Mouse (Mus musculus) retina, postnatal 7 days (tissue): Measurements from ENCODE around the gene Kcnip2.
A peak's percentile ranks its signal among the peaks of the same experiment; 100 is the strongest.

ENCODE experiments used
- DNase-seq: peaks from one replicate; pipeline ENCODE4 v3.0.0-alpha.2; 2012; ENCODE audit warnings: low read depth, low spot score

Kcnip2 gene

DNA sequence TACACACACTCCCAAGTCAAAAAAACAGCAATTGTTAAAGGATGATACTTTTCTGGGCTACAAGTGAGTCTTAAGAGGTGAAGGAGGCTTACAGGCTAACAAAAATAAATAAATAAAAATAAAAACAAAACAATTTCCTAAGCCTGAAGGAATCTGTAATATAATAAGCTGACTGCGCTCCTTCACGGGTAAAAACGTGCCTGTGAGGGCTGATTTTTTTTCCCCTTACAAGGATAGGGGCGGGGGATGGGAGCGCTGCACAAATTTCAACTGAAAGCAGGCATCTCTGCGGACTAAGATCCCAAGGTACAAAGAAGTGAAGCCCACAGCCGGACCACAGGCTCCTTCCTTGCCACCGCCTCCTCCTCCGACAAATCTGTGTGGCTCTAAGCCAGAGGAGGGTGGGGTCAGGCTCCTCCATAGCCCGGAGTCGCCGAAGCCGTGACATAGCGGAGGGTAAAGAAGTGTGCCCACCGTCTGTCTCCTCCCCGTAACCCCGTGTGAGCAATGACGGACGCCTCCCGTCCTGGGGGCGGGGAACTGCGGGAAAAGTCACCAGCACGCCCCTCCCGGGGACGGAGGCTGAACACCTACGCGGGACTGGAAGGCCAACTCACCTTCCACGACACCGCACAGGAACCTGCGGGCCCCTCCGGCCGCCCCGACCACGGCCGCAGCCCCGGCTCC lies 33.4 kb downstream of the Kcnip2 start:
- DNase-seq: peak; percentile 54

DNA sequence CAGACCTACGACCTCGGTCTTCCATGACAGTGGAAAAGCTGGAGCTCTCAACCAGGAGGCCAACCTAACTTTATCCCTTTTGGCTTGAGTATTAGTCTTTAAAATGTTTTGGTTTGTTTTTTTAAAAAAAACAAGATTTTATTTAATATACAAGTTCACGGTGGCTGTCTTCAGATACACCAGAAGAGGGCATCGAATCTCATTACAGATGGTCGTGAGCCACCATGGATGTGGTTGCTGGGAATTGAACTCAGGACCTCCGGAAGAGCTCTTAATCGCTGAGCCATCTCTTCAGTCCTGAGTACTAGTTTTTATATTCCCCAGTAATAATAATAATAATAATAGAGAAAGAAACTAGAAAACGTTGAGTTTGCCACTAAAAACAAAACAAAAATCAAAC lies 34.2 kb downstream of the Kcnip2 start:
- DNase-seq: no peak

DNA sequence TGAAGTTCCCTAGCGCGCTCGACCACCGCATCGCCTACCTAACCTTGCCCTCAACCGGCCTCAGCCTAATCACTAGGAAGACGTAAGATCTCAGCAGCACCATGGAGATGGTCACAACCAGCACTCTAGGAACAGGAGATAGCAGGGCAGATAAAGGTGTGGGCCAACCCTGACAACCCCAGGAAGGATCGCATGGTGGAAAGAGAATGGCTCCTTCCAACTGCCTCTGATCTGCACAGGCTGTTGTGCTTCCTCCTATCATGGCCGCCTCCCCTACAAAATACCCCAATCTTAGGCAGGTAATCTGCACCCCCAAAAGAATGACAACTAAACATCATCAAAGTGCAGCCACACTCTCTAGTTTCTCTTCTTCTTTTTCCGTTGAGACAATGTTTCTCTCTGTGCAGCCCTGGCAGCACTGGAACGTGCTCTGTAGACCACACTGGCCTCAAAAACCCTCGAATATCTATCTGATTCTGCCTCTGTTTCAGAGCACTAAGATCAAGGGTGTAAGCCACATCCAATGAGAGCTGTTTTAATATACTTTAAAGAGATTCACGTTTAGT lies 35.4 kb downstream of the Kcnip2 start:
- no peak for DNase-seq

DNA sequence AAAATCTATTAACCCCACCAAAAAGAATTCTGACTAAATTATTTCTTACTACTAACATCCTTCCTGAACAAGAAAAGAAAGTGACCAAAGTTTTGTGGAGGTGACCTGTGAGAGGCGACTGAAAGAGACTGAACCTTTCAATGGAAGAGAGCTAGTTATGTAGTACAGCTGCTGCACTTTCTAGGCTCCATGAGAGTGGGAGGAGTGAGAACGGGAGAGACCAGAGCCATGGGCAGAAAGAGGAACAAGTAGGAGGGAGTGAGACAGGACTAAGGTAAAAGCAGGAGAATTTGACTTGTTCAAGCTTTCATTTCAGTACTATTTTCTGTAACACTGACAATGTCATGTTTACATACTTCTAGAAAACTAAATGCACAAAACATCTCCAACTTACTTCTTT lies 40.4 kb downstream of the Kcnip2 start:
- no peak for DNase-seq

DNA sequence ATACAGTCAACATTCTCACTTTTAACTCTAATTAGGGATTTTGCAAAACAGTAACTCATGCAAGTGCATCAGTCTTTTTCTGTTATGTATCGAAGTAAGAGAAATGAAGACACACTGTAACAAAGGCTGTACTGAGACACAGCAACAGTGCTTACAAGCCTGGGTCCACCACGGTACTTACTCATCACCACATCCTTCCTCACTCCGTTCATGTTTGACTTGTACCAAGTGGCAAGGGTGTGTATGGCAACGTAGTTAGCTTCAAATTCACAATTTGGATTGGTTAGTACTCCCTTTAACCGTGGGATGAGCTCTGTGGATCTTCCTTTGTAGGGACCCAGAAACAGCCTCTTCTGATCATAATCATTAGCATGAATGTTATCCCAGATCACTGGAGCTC lies 44.4 kb downstream of the Kcnip2 start:
- DNase-seq: no peak

DNA sequence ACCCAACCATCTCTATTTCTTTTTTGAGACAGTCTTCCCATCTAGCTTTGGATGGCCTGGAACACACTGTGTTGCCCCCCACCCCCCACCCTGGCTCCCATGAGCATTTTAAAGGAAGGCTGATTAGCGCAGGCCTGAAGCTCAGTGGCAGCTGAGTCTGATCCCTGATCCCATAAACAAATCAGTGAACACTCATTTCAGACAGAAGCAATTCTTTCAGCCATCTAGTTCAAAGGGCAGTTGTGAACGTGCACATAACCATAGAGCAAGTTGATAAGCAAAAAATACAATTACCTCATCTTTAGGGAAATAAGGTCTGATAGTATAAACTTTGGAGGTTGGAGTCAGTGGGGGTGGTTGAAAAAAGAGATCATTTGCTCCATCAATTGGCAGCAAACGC lies 55.1 kb downstream of the Kcnip2 start:
- DNase-seq: no peak

DNA sequence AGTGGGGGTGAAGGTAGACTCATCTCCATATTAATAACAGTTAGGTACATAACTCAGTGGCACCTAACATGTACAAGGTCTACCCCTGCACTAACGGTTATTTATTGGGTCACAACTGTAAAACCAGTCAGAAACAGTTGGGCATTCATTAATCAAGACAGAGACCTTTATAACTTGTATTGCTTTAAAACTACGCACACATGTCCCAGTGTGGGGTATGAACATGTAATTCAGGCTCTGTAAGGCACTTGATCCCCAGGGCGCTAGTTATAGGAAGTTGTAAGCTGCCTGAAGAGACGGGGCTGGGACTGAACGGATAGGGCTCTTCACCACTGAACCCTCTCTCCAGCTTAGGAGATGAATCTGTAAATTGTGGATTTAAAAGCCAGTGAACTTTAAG lies 57.2 kb downstream of the Kcnip2 start:
- DNase-seq: no peak

DNA sequence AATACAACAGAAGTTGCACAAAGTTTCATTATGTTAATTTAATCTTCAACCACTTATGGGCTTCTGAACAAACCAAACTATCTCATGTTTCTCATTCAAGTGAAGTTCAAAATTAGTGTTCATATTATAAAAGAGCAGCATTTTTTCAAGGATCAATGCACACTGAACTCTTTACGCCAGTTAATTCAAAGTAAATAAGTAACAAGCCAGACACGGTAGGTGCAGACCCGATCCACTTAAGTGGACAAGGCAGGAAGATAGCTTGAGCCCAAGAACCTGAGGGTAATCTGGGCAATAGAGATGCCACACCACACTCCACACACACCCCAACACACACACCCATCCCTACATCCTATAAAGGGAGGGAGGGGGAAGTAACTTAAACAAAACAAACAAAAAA lies 62.3 kb downstream of the Kcnip2 start:
- DNase-seq: no peak

DNA sequence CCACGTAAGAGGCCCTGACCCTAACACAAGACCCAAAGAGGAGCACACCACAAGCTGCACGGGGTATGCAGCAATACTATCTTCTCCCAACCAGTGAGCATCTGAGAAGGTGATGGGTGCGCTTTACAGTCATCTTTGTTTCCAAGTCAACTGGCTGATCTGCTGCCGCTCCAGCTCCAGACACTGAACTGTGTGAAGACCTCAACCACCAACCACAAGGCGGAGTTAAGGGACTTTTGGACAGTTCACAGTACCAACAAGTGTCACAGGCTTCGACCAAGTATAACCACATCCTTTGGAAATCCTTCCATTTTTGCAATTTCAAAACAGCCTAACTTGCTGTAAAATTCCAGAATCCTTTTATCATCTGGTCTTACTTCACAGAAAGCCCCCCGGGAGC lies 64.0 kb downstream of the Kcnip2 start:
- DNase-seq: no peak

DNA sequence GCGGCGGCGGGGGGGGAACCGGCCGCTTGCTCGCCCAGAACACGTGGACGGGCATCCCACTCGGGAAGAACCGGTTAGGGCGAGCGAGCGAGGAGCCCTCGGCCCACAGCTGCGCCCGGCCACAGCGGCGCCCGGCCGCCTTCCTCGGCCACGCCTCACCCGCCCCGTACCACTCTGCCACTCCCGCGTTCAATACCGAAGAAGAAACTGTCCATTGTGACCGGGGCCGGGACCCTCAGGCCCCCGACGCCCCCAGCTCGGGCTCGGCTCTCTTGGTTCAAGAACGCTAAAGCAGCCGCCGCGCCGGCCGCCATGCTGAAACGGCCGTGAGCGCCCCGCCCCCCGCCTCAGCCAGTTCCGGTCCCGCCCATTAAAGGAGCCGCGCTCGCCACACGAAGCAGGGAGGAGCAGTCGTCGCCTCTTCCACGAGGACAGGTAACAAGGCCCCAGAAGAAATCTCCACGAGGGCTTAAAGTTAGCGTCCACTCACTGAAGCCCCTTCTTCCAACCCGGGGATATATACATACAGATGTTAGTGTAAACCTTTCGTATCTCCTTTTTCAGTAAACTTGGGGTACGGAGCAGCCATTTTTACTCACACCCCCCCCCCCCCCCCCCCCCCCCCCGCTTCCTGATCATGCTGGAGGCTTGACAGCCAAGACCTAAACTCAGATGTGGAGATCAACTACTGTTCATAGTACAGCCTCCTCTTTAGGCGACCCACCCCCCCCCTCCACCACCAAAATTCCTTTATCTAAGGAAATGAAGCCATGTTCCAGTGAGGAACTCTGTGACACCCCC lies 66.4 kb downstream of the Kcnip2 start, which contains the start of gene Npm3:
Gene Npm3 (minus strand): TSS at position 349 of the 801 bp plus-strand sequence.
- DNase-seq: peak; percentile 69

DNA sequence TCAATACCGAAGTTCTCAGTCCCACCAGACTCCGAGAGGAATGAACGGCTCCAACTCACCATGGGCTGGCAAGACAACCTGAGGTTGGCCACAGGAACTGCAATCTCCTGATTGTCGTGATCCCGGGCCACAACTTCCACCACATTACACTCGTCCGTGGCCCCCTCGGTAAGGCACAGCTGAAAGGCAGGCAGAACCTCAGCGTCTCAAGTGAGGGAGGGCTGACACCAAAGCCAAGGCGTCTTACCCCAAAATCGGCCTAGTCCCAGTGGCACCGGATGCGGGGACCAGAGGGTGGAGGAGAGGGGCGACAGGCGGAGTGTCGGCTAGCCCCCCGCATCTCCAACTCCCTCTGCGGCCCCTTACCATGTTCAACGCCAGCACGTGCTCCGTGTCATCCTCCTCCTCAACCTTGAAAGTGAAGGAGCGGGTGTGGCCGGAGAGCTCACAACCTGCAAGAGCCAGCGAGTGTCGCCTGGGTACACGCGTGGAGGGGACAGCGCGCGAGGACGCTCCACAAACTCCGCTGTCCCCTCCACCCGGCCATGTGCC lies 67.1 kb downstream of the Kcnip2 start:
- DNase-seq: no peak

DNA sequence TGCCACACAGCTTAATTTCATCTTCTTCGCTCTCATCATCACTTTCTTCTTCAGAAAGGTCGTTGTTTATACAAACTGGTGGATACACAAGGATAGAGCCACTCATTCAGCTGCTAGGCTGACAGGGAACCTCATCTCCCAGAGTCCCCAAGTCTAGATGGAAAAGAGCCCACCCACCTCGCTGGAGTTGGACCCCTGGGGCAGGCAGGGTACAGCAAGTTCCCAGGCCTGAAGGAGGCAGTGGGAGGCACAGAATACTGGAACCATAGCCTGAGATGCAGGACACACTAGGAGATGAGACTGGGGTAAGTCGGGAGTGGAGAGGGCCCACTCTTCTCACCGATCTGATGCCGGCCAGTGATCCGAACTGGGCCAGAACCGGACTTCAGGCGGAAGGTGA lies 67.7 kb downstream of the Kcnip2 start:
- no peak for DNase-seq

DNA sequence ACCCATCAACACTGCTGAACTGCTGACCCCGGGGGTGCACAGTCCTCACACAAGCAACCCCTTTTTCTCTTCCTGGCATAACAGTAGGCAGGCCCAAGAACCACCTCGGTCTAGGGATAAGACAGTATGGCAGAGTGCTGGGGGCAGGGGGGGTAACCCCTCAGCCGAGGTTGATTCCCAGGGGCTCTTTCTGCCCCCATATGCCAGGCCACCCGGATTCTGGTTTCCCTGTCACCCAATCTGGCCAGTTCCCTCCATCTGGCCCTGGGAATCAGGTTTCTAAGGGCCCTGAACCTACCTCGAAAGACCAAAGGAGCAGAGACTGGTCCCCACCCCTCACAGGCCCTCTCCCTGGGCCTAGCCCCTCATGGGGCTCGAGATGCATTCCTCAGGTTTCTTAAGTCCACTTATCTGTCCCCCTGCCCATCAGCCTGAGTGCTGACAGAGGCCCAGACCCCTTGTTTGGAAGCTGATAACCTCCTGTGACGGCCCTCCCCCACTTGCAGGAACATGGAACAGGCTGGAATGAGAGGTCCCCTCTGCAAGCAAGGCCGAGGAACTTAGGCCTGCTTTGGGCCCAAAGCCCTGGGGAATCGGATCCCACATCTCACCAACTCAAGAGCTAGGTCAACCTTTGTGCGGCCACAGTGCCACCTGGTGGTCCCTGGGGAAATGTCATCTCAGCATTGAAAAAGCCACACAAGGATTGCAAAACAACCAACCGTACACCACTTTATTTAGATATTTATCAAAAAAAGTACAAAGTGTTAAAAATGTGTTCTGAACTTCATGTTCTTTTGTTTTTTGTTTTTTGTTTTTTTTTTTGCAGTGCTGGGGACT lies 68.6 kb downstream of the Kcnip2 start:
- DNase-seq: peak; percentile 80

DNA sequence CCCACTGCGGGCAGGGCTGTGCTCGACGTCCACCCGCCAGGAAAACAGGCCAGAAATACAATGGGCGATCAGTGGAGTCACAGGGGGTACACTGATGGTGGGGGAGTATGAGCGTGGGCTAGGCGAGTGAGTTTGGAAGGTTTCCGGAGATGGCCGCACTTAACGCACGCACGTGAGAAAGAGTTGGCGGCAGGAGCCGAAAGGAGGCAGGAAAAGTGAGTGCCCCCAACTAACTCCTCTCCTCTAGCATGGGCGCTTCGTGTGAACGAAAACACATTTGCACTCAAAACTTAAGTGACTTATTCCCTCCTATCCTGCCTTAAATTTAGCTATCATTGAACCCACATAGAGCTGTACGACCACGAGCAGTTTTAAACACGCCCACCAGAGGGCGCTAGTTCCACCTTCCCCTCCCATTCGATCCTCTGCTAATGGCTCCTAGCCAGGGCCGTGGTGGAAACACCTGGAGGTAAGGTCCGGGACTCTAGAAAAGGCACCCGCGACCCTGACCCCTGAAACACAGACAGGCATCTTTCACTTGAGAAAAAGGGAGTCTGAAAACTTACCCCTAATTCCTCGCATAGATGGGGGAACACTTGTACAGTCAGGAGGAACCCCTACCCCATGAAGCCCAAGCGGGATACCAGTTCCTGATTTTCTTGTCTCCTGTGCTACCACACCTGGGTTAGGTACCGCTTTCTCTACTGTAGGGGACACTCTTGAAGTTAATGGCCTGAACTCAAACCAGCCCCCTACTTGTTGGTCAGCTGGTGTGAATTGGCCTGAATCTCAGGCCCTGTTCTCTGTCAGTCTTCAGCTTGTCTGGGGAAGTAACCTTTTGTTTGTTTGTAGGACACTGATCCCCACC lies 69.5 kb downstream of the Kcnip2 start:
- DNase-seq: peak; percentile 53

DNA sequence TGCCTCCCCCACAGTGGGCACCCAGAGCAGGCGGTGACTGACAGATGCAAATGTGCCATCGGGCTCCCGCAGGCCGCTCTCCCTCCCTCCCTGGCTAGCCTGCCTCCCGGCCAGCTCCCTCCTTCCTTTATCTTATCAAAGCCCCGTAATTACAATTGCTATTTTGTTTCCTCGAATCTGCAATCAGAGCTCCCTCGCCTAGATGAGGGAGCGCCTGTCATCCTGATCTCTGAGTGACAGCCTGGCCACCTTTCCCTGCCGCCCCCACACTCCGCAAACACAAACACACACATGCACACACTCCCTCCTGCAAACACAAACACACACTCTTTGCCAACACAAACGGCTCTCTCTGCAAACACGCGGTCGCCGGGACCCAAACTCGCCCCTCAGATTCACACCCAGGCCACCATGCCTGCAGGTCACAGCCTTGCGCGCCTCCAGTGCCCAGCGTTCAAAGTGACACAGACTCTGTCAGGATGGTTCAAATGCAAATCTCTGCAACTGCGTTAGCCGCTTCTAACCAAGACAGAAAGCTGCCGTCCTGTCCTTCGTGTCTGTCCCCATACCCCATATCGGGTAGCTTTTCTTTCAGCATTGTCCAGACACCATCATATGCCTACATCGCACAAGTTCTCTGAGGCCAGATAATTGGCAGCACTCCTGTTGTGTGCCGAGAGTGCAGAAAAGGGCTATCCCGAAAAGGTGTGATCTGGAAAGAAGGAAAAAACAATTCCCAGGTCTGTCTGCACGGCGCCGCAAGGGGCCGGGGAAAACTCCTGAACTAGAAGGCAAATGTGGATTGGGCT lies 70.3 kb downstream of the Kcnip2 start:
- DNase-seq: no peak

DNA sequence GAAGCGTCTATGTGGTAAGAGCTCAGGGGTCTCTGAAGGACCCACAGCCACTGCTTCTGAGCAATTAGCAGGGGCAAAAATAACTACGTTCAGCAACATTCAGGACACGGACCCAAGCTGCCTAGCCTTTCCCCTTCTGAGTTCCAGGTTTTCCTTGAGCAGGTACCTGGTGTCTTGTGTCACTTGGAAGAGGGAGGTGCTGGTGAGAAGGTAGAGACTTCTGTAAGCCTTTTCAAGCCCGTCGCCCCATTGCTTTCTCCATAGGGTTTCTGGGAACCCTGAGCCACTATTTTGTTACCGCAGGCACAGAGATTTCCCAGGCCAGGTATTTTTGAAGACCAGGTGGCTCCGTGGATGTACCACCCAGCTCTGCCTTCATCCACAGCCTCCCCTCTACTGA lies 72.2 kb downstream of the Kcnip2 start:
- DNase-seq: no peak

DNA sequence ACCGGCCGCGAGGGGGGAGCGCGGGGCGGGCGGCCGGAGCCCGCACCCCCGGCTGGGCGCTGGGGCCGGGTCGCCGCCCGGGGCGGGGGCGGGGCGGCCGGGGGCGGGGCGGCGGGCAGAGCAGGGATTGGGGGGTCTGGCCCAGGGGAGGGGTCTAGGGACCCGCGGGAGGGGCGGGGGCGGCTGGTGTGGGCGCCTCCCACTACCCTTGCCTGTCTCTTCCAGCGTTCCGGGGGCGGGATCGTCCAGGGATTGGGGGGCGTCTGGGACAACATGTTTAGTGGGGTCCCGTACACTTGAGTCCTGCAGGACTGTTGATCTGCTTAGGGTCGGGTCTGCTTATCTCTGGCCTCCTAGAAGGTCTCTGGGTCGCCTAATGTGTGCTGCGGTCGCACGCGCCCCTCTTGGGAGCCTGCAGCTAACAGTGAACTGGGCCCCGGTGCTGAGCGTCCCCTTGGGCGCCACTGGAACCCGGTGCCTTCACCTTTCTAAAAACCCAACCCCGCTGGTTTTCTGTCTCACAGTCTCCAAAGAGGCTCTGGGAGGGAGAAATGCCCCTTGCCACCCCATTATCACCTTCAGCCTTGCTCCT lies 72.8 kb downstream of the Kcnip2 start:
- no peak for DNase-seq

DNA sequence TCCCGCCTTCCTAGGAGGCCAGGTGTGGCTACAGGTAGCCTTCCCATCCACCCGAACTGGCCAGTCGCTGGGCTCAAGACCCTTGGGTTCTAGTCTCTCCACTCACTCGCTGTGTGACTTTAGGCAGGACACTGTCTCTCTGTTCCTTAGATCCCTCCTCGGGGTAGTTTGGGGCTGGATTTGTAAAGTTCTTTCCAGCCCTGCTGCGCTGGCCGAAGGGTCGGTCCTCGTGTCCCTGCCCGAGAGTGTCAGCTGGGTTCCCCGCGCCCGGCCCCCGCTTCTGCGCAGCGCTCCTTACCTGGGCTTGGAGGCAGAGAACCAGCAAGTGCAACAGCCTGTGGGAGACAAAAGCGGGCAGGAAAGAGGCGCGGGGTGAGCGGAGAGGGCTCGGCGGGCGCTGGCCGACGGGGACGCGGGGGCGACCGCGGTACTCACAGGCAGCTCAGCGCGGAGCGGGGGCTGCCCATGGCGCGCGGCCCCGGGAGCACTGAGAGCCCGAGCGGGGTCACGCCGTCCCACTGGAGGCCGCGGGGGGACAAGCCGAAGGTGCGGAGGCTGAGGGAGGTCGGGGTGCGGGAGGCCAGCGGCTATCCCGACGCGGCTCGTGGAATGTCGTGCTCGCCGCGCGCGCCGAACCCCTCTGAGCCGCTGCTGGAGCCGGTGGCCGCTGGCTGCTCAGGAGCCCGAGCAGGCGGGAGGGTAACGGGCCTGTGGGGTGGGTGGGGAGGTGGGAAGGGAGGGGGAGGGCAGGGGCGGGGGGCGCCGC lies 73.5 kb downstream of the Kcnip2 start, which contains the start of gene Fgf8:
Gene Fgf8 (minus strand): TSS at position 698 of the 766 bp plus-strand sequence.
- no peak for DNase-seq
